Mouse (Mus musculus) hindbrain, embryonic 11.5 days (tissue): ENCODE data around the gene Trank1. TPM values are rescaled to one million over a fixed set of nuclear protein-coding genes. Genes with fewer than 3 reads are reported as not detected.

Source experiments
- ATAC-seq: fragments of 200-750 bp; cut with Nextera tagmentation; 2 replicates; pipeline ENCODE4 v1.8.0; 2017; ENCODE audit warnings: mild to moderate bottlenecking, moderate TSS enrichment, moderate library complexity; ENCODE audit not compliant: low FRiP score
- DNase-seq: peaks from one replicate; pipeline ENCODE4 v3.0.0-alpha.2; 2015; ENCODE audit warnings: low spot score
- H3K27ac ChIP-seq: fragments of 300-500 bp; sonication (generic); 2 replicates; pipeline ENCODE4 v1.5.1; 2014; ENCODE audit warnings: mild to moderate bottlenecking, low read depth, low read length
- H3K27me3 ChIP-seq: fragments of 300-500 bp; sonication (generic); 2 replicates; pipeline ENCODE4 v1.6.1; 2014; ENCODE audit warnings: mild to moderate bottlenecking, low read length, moderate library complexity, mixed read lengths; ENCODE audit not compliant: control insufficient read depth, insufficient read depth
- H3K36me3 ChIP-seq: fragments of 300-500 bp; sonication (generic); 2 replicates; pipeline ENCODE4 v1.6.1; 2014; ENCODE audit warnings: mild to moderate bottlenecking, low read length, moderate library complexity, mixed read lengths; ENCODE audit not compliant: control insufficient read depth, insufficient read depth
- H3K4me1 ChIP-seq: fragments of 300-500 bp; sonication (generic); replicated peaks from 2 replicates; pipeline ENCODE4 v1.6.1; 2014; ENCODE audit warnings: low read length, mixed read lengths; ENCODE audit not compliant: control insufficient read depth, insufficient read depth
- H3K4me2 ChIP-seq: fragments of 300-500 bp; sonication (generic); replicated peaks from 2 replicates; pipeline ENCODE4 v1.6.1; 2014; ENCODE audit warnings: mild to moderate bottlenecking, low read depth, low read length
- H3K4me3 ChIP-seq: fragments of 300-500 bp; sonication (generic); 2 replicates; pipeline ENCODE4 v1.5.1; 2014; ENCODE audit warnings: low read depth, low read length
- H3K9ac ChIP-seq: fragments of 300-500 bp; sonication (generic); 2 replicates; pipeline ENCODE4 v1.6.1; 2014; ENCODE audit warnings: low read depth, low read length
- H3K9me3 ChIP-seq: fragments of 300-500 bp; sonication (generic); 2 replicates; pipeline ENCODE4 v1.6.1; 2016; ENCODE audit warnings: low read length; ENCODE audit not compliant: control insufficient read depth
- WGBS: fragments of 180-500 bp; shearing (Covaris S2); extraction: QIAGEN DNeasy Blood & Tissue Kit; methylation state at CpG from one replicate; pipeline ENCODE4 v1.1.7; 2014; 5-methylcytosine and 5-hydroxymethylcytosine counted together
- polyA plus RNA-seq: library from polyadenylated mRNA; unstranded; fragments of >200 nt; fragmentation: Nextera tagmentation; extraction: Ambion mirVana; gene quantifications from 2 replicates; pipeline ENCODE4 v1.2.1, GENCODE M21; 2014

The Trank1 gene
- polyA plus RNA-seq, 1 experiment from 2014 or later = 0.12 TPM

- Histone ChIP-seq H3K9me3 (no peaks in the 10 kb centered on the region), H3K36me3 (no peaks in the 10 kb centered on the region), H3K27ac (no peak overlapping the region), H3K4me1 (no peaks in the 10 kb centered on the region), H3K27me3 (no peaks in the 10 kb centered on the region), H3K9ac (no peak overlapping the region), H3K4me3 (no peak overlapping the region), H3K4me2 (no peak overlapping the region)
- no peak for DNase-seq
- WGBS = 87% methylated on average over 8 of the region's 8 CpGs
- ATAC-seq = no peak
Observed at GRCm38 (mm10) chr9:111391036-111391435, 79.5 kb downstream of the Trank1 start.

DNA sequence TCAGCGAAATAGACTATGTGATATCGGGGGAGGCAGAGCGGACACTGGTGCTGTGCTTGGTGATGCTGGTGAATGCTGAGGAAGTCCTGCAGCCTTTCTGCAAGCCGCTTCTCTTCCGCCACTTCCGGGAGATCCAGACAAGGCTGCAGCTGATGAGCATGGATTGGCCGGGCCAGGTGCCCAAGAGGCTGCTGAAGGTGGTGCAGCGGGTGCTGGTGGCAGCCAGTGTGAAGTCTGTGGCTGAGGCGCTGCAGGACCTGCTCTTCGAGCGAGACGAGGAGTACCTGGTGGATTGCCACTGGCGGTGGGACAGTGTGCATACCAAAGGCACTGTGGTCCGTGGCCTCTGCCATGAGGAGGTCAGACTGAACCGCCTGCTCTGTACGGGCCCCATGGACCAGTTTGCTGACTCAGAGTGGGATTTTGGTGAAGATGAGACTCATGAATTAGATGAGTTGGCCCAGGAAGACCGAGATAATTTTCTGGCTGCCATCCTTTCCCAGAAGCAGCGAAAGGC lies 80.4 kb downstream of the Trank1 start:
- Histone ChIP-seq H3K4me1 (no peaks in the 10 kb centered on the region), H3K4me2 (no peak overlapping the region), H3K36me3 (no peaks in the 10 kb centered on the region), H3K27ac (no peak overlapping the region), H3K4me3 (no peak overlapping the region), H3K27me3 (no peaks in the 10 kb centered on the region), H3K9me3 (no peaks in the 10 kb centered on the region), H3K9ac (no peak overlapping the region)
- DNase-seq (no peak), ATAC-seq (no peak)
- 90% methylated on average over 18 of the region's 18 CpGs for WGBS

- Histone ChIP-seq H3K27ac (no peak overlapping the region), H3K9me3 (no peaks in the 10 kb centered on the region), H3K4me1 (no peaks in the 10 kb centered on the region), H3K9ac (no peak overlapping the region), H3K36me3 (no peaks in the 10 kb centered on the region), H3K4me3 (no peak overlapping the region), H3K4me2 (no peak overlapping the region), H3K27me3 (no peaks in the 10 kb centered on the region)
- ATAC-seq (no peak), DNase-seq (no peak)
- WGBS = 74% methylated on average over 5 of the region's 5 CpGs
Observed at GRCm38 (mm10) chr9:111395265-111395664, 83.7 kb downstream of the Trank1 start.

GRCm38 (mm10) chr9:111398059-111398458 lies 86.5 kb downstream of the Trank1 start:
- ATAC-seq = no peak
- WGBS = 76% methylated on average over 2 of the region's 2 CpGs

GRCm38 (mm10) chr9:111400089-111400488 lies 88.5 kb downstream of the Trank1 start:
- no peak overlapping the region for H3K27ac ChIP-seq
- H3K9ac ChIP-seq = no peak overlapping the region
- H3K9me3 ChIP-seq = no peaks in the 10 kb centered on the region
- no peaks in the 10 kb centered on the region for H3K36me3 ChIP-seq
- no peak for ATAC-seq
- no peaks in the 10 kb centered on the region for H3K4me1 ChIP-seq
- H3K4me3 ChIP-seq = no peak overlapping the region
- WGBS = 88% methylated on average over 4 of the region's 4 CpGs
- no peaks in the 10 kb centered on the region for H3K27me3 ChIP-seq
- no peak for DNase-seq
- no peak overlapping the region for H3K4me2 ChIP-seq

More at GRCm38 (mm10) chr9:111398059-111398458, 86.5 kb downstream of the Trank1 start:
- Histone ChIP-seq H3K9me3 (no peaks in the 10 kb centered on the region), H3K27ac (no peak overlapping the region), H3K9ac (no peak overlapping the region), H3K4me3 (no peak overlapping the region), H3K4me1 (no peaks in the 10 kb centered on the region), H3K36me3 (no peaks in the 10 kb centered on the region), H3K27me3 (no peaks in the 10 kb centered on the region), H3K4me2 (no peak overlapping the region)
- no peak for DNase-seq

- 95% methylated on average over 4 of the region's 4 CpGs for WGBS
Observed at GRCm38 (mm10) chr9:111403159-111403558, 91.6 kb downstream of the Trank1 start.

GRCm38 (mm10) chr9:111404346-111405079 lies 93.0 kb downstream of the Trank1 start:
- H3K4me2 ChIP-seq = no peak overlapping the region
- H3K36me3 ChIP-seq = no peaks in the 10 kb centered on the region
- no peak overlapping the region for H3K9ac ChIP-seq
- H3K27me3 ChIP-seq = no peaks in the 10 kb centered on the region
- DNase-seq (no peak), ATAC-seq (no peak)
- 90% methylated on average over 12 of the region's 12 CpGs for WGBS
- H3K4me1 ChIP-seq = no peaks in the 10 kb centered on the region
- no peaks in the 10 kb centered on the region for H3K9me3 ChIP-seq
- no peak overlapping the region for H3K4me3 ChIP-seq
- no peak overlapping the region for H3K27ac ChIP-seq

More at GRCm38 (mm10) chr9:111403159-111403558, 91.6 kb downstream of the Trank1 start:
- no peaks in the 10 kb centered on the region for H3K4me1 ChIP-seq
- H3K36me3 ChIP-seq = no peaks in the 10 kb centered on the region
- no peaks in the 10 kb centered on the region for H3K27me3 ChIP-seq
- H3K9ac ChIP-seq = no peak overlapping the region
- H3K4me2 ChIP-seq = no peak overlapping the region
- H3K9me3 ChIP-seq = no peaks in the 10 kb centered on the region
- DNase-seq = no peak
- no peak overlapping the region for H3K4me3 ChIP-seq
- ATAC-seq = no peak
- H3K27ac ChIP-seq = no peak overlapping the region

- ATAC-seq (no peak), DNase-seq (no peak)
- Histone ChIP-seq H3K4me1 (no peaks in the 10 kb centered on the region), H3K27me3 (no peaks in the 10 kb centered on the region), H3K4me2 (no peak overlapping the region), H3K36me3 (no peaks in the 10 kb centered on the region), H3K27ac (no peak overlapping the region), H3K9ac (no peak overlapping the region), H3K9me3 (no peaks in the 10 kb centered on the region), H3K4me3 (no peak overlapping the region)
- WGBS = 89% methylated on average over 6 of the region's 6 CpGs
Observed at GRCm38 (mm10) chr9:111405080-111405428, 93.5 kb downstream of the Trank1 start.

DNA sequence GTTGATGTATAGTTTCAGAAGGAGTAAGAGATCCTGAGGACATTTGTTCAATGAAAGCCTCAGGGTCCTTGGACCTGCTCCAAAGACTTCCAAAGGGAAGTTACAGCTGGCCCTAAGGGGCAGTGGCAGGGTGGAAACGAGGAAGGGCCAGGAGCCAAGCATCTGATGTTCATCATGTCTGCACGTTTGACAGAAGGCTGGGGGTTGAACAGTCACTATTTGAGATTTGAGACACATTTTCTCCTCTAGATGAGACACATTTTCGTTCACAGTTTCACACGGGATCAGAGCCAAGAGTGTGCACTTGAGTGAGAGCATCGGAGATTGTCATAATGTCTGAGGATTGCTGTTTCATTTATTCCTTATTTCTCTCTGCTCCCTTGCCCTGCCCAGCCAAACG lies 96.5 kb downstream of the Trank1 start:
- DNase-seq (no peak), ATAC-seq (no peak)
- no peak overlapping the region for H3K4me2 ChIP-seq
- H3K9ac ChIP-seq = no peak overlapping the region
- no peak overlapping the region for H3K4me3 ChIP-seq
- no peaks in the 10 kb centered on the region for H3K9me3 ChIP-seq
- H3K27ac ChIP-seq = no peak overlapping the region
- no peaks in the 10 kb centered on the region for H3K4me1 ChIP-seq
- H3K36me3 ChIP-seq = no peaks in the 10 kb centered on the region
- 81% methylated on average over 6 of the region's 6 CpGs for WGBS
- H3K27me3 ChIP-seq = no peaks in the 10 kb centered on the region
